Mouse (Mus musculus) adrenal gland, adult 8-10 months (tissue): Measurements from ENCODE around the gene Dcp1a. TPM values are rescaled to one million over a fixed set of nuclear protein-coding genes. Genes with fewer than 3 reads are reported as not detected.

ENCODE experiments used
- DNase-seq: peaks from one replicate; pipeline ENCODE4 v3.0.0; 2022
- microRNA-seq, 2 experiments: library from miRNA; unstranded; fragments of <30 nt; microRNA quantifications; one replicate each; pipeline ENCODE4 v1.2.0; 2022
- total RNA-seq, 4 experiments: library from RNA; stranded (reverse); gene quantifications; 2 replicates each; pipeline ENCODE4 v1.2.4; 2022

Dcp1a gene
- total RNA-seq, 4 experiments from 2014 or later: 24.0 to 37.6 (median 28.3) TPM

DNA sequence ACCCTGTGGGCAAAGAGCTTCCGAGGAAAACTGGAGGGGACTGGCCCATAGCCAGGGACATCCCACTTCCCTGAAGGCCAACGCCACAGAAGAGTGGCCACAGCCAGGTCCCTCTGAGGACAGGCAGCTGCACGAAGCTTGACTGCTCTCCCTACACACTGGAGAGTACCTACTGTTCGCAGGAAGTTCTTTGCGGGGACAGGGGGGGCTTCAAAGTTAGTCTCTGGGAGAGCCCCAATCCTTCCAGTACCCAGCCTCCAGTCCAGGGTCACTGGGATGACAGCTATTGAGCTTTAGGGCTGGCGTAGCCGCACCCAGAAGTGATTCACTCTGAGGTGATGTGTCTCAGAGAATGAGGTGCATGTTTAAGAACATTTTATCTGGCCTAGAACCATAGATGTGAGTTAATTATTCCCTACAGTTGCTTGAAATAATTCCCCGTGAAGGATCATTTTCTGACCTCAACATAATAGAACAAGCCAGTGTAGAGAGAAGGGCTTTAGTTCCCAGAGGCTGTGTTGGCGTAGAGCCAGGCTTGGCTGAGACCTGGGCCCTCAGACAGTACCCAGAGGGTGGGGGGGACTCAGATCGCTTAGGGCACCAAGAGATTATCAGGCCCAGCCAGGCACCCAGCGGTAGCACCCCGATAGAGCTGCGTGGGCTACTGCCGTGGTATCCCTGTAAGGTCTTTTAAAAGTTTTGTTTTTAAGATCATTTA, 82.3 kb downstream of the Dcp1a start:
- no peak for DNase-seq

DNA sequence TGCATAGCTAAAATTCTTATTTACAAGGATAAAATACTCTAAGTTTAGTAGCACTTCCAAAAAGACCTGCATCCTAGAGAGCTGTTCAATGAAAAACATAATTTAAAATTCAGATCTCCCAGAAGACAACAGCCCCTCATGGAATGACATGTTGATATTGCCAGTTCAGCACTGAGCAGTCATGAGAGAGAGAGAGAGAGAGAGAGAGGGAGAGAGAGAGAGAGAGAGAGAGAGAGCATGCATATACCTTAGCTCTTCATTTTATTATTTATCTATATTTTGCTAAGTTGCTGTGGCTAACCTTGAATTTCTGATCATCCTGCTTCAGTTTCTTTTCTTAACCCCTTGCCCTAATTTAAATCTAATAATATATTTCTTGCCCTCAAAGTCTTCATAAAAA, 83.0 kb downstream of the Dcp1a start:
- no peak for DNase-seq

DNA sequence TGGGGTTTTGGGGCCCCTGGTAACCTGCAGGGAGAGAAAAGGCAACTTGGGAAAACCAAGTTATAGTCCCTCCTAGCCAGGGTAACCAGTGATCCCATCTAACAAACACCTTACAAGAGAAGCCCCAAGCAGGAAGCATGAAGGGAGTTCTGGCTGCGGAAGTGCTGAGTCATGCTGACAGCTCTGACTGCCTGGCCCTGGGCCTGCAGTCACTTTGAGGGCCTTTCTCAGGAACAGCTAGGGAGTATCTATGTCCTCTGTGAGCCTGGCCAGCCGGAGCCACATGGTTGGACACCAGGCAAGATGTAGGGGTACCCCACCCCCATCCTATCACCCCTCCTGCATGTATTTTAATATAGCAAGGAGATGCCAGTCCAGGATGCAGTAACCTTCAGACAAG, 85.1 kb downstream of the Dcp1a start:
- DNase-seq: peak; percentile 68

DNA sequence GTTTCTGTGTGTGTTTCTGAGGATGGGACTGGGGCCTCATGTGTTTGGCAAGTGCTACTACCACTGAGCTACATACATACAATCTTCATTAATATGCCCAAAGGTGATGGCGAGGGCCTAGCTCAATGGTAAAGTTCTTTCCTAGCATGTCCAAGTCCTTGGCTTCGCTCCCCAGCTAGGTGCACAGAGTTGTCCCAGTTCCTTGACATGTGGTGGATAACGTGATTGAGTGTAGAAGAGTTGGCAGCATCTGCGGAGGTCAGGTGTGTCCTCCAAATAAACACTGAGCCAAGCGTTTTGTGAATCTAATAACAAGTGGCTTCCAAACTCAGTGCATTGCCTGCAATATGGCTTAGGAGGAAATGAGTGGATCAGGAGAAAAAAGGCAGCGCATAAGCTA, 87.0 kb downstream of the Dcp1a start:
- DNase-seq: no peak

DNA sequence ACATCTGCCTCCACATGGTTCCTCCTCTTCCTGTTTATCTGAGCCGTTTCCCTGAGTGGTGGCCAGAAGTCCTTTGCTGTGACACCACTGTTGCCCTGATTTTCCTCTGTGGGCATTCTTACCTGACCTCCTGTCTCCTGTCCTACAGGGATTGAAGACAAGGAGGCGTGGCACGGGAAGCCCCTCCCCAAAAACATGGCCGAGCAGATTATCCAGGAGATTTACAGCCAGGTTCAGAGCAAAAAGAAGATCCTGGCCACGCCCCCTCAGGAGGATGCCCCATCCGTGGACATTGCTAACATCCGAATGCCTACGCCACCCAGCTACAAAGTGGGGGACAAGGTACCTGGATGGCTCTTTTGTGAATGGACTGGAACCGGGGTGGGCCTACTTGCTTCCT, 88.7 kb downstream of the Dcp1a start:
- no peak for DNase-seq

DNA sequence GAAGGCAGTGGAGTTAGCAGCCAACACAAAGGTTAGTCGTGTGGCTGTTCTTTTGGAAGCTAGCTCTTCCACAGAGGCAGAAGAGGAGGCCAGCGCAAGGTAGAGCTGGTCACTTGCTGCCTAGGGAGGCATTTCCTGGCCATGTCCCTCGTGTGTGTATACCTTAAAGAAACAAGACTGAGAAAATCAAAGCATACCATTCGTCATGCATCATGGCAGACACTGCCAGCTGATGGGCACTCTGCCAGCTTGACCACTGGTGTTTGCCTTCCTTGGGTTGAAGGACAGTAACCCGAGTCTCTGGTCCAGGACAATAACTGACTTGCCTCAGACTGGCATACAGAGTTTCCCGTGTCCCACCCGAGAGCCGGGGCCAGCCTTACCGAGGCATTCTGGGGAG, 91.0 kb downstream of the Dcp1a start:
- DNase-seq: peak; percentile 70

DNA sequence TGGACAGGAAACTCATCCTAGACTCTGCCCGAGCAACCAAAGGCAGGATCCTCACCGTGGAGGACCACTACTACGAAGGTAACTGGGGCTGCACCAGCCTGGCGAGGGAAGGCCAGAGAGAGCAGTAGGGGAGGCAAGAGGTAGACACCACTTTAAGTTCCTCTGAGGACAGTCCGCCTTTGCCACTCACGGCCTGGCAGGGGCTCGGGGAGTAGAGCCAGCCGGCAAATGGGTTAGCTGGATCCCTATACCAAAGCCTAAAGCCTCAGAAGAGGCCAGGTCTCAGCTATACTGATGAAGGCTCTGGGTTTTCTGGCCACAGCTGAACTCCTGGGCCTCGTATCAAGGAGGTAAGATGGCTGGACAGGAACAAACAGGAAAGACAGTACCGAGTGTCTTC, 92.9 kb downstream of the Dcp1a start:
- DNase-seq: no peak

DNA sequence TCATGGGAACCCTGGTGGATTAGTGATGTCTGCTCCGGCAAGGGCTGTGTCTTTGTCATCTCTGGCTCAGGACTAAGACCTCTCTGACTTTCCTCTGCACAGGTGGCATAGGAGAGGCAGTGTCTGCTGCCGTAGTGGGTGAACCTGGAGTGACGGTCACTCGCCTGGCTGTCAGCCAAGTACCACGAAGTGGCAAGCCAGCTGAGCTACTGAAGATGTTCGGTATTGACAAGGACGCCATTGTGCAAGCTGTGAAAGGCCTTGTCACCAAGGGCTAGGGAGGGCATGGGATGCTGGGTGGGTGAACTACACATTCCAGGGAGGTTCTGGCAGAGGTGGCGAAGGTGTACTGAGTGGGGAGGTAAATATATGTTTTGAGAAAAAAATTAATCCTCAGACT, 93.9 kb downstream of the Dcp1a start:
- DNase-seq: peak; percentile 81

DNA sequence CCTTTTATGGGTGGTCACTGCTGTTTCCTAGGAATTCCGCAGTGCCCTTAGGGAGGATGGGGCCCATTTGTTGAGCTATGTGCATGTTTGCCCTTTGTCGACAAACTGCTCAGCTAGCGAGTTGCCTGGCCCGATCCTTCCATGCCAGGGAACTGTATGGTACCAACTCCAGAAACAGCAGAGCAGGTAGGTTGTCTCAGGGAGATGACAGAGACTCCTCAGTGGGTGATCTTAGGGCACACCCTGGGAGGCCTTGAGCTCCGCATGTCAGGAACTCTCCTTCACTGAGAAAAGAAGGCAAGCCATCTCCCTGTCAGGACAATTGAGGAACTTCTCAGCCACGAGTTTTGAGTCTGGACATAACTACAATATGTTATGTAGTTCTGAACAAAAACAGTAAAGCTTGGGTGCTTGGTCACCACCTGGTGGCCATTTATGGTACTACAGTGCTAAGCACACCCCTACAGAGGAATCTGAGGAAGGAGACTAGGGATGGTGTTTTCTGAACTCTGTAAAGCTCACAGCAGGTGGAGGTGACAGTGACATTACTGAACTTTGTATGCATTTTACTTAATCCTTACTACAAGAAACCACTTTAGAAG, 94.7 kb downstream of the Dcp1a start:
- peak; percentile 67 for DNase-seq

DNA sequence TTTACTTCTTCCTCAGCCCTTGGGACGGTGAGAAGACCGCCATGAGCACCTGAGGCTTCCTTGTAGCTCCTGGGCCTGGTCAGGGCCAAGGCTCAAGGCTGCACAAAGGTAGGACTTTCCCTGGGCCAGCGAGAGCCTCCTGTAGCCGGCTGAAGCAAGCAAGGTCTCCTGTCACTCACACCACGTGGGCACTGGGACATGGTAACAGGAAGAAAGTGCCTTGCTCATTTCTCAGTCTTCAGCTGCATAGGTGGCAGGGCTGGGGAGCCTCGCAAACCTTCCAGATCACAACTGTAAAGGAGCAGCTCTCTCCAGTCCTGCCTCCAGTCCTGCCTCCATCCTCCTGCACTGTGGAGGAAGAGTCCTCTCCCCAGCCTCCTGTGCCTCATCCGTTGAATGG, 96.5 kb downstream of the Dcp1a start:
- DNase-seq: no peak

DNA sequence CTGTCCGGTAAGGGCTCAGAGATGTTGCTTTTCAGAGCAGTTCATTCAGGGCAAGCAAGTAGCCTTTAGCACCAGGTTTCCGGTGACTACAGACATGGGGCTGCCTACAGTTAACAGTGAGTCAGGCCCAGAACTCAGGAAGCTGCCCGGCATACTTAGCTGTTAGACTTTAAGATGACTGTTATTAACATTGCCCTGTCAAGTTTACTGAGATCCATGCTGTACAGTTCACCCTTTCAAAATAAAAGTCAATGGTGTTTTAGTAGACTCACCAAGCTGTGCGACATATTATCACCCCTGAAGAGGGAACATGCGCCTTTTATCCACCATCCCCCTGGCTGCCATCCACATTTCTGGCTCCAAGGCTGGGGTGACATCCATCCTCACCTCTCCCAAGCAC, 96.9 kb downstream of the Dcp1a start:
- DNase-seq: no peak

Small RNAs within 50 kb of the gene (microRNA-seq; reads per million reads assigned to microRNA genes)
- 6.1 to 11.1 reads per million in 2 experiments for gene Mir3076

Other genes starting within 250 kb of the Dcp1a start
- 10 to 100 TPM; 11.9 to 40.7 (median 22.2) TPM for gene Cacna1d, start 11.9 kb downstream of the Dcp1a start, total RNA-seq
- gene Tkt, start 68.8 kb downstream of the Dcp1a start, total RNA-seq: 1,000 to 10,000 TPM in 1 of 4 experiments, 100 to 1,000 TPM in 3; 361 to 1,078 (median 577) TPM
- 100 to 1,000 TPM; 118 to 213 (median 160) TPM for gene Prkcd, start 146.7 kb downstream of the Dcp1a start, total RNA-seq
- 10 to 100 TPM; 31.0 to 39.7 (median 33.2) TPM for gene Rft1, start 174.8 kb downstream of the Dcp1a start, total RNA-seq
- 10 to 100 TPM; 26.7 to 31.3 (median 30.3) TPM for gene Sfmbt1, start 235.3 kb downstream of the Dcp1a start, total RNA-seq